Mouse (Mus musculus) kidney, embryonic 14.5 days (tissue): ENCODE measurements around the gene Cryzl2. TPM values are rescaled to one million over a fixed set of nuclear protein-coding genes. Genes with fewer than 3 reads are reported as not detected.
A peak's percentile ranks its signal among the peaks of the same experiment; 100 is the strongest.

Experiments
- ATAC-seq: fragments of 200-750 bp; cut with Nextera tagmentation; 2 replicates; pipeline ENCODE4 v1.8.0; 2017; ENCODE audit warnings: moderate number of reproducible peaks, mild to moderate bottlenecking, moderate TSS enrichment, moderate library complexity; ENCODE audit not compliant: low FRiP score, low TSS enrichment
- H3K27ac ChIP-seq: fragments of 300-500 bp; sonication (generic); 2 replicates; pipeline ENCODE4 v1.5.1; 2014; ENCODE audit warnings: low read depth, mild to moderate bottlenecking, low read length, moderate library complexity, mixed read lengths
- H3K27me3 ChIP-seq: fragments of 300-500 bp; sonication (generic); 2 replicates; pipeline ENCODE4 v1.6.1; 2014; ENCODE audit warnings: mild to moderate bottlenecking, low read length; ENCODE audit not compliant: control insufficient read depth, insufficient read depth
- H3K36me3 ChIP-seq: fragments of 300-500 bp; sonication (generic); 2 replicates; pipeline ENCODE4 v1.6.1; 2014; ENCODE audit warnings: low read length, mixed read lengths; ENCODE audit not compliant: control insufficient read depth, insufficient read depth
- H3K4me1 ChIP-seq: fragments of 300-500 bp; sonication (generic); 2 replicates; pipeline ENCODE4 v1.6.1; 2014; ENCODE audit warnings: low read length, mixed read lengths; ENCODE audit not compliant: control insufficient read depth, insufficient read depth
- H3K4me2 ChIP-seq: fragments of 300-500 bp; sonication (generic); replicated peaks from 2 replicates; pipeline ENCODE4 v1.6.1; 2014; ENCODE audit warnings: low read depth, mild to moderate bottlenecking, low read length
- H3K4me3 ChIP-seq: fragments of 300-500 bp; sonication (generic); 2 replicates; pipeline ENCODE4 v1.5.1; 2014; ENCODE audit warnings: mild to moderate bottlenecking, low read length
- H3K9ac ChIP-seq: fragments of 300-500 bp; sonication (generic); 2 replicates; pipeline ENCODE4 v1.6.1; 2014; ENCODE audit warnings: low read depth, mild to moderate bottlenecking, low read length, moderate library complexity
- H3K9me3 ChIP-seq: fragments of 300-500 bp; sonication (generic); 2 replicates; pipeline ENCODE4 v1.6.1; 2016; ENCODE audit warnings: low read length; ENCODE audit not compliant: control insufficient read depth
- WGBS: fragments of 180-500 bp; shearing (Covaris S2); extraction: QIAGEN DNeasy Blood & Tissue Kit; methylation state at CpG from one replicate; pipeline ENCODE4 v1.1.7; 2014; 5-methylcytosine and 5-hydroxymethylcytosine counted together
- polyA plus RNA-seq: library from polyadenylated mRNA; unstranded; fragments of >200 nt; fragmentation: Nextera tagmentation; extraction: Ambion mirVana; gene quantifications from 2 replicates; pipeline ENCODE4 v1.2.1, GENCODE M21; 2014

The Cryzl2 gene
- polyA plus RNA-seq, 1 experiment from 2014 or later: 17.7 TPM

DNA sequence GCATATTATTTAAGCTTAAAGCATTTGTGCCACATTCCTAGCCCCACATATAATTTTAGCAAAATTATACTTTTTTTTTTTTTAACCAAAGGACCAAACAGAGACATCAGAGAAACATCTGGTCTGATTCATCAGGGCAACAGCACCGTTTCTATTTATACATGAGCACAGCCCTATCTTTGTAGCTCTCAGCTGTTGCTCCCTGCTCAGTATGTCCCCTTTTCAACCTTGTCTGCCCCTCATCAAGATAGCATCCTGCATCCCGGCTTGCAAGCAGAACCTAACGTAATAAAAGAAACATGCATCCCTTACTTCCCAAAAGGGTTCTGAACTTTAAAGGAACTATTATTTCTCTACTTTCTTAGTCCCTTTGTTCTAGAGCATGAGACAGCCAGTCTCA lies 41.0 kb upstream of the Cryzl2 start:
- Histone ChIP-seq H3K4me1 (0 out of 2 replicates have a peak, but pooled peaks cover 5% of the 10 kb centered on the region), H3K4me2 (no peak overlapping the region), H3K4me3 (no peak overlapping the region), H3K27me3 (no peaks in the 10 kb centered on the region), H3K9me3 (no peaks in the 10 kb centered on the region), H3K27ac (peak overlapping the region; percentile 14; the same call in 1 of the 2 replicates), H3K36me3 (no peaks in the 10 kb centered on the region; the same call in 1 of the 2 replicates), H3K9ac (no peak overlapping the region)
- 76% methylated on average over 3 of the region's 3 CpGs for WGBS
- ATAC-seq: no peak

DNA sequence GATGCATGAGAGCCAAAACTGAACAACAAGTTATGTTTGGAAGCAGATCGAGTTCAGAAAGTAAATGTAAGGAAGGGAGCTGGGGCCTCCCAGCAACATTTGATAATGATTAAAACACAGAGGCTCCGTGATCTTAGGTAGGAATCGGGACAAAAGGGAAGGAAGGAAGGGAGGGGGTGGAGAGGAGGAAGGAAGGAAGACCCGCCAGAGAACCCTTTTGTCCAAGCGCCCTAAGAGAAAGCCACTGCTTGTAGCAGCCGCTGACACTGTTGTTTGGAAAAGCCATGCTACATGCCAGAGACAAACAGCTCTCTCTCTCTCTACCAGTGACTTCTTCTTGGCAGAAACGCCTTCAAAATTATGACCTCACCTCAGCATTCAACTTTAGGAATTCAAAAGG lies 40.5 kb upstream of the Cryzl2 start:
- no peak for ATAC-seq
- Histone ChIP-seq H3K27me3 (no peaks in the 10 kb centered on the region), H3K4me3 (no peak overlapping the region), H3K4me1 (0 out of 2 replicates have a peak, but pooled peaks cover 5% of the 10 kb centered on the region), H3K9ac (no peak overlapping the region), H3K4me2 (no peak overlapping the region), H3K9me3 (no peaks in the 10 kb centered on the region), H3K27ac (no peak overlapping the region), H3K36me3 (no peaks in the 10 kb centered on the region; the same call in 1 of the 2 replicates)
- 66% methylated on average over 7 of the region's 7 CpGs for WGBS

GRCm38 (mm10) chr1:157425741-157426427 lies 32.5 kb upstream of the Cryzl2 start:
- no peaks in the 10 kb centered on the region for H3K27me3 ChIP-seq
- no peaks in the 10 kb centered on the region for H3K9me3 ChIP-seq
- H3K9ac ChIP-seq: no peak overlapping the region
- H3K27ac ChIP-seq: no peak overlapping the region
- no peaks in the 10 kb centered on the region for H3K4me1 ChIP-seq
- WGBS: 45% methylated on average over 8 of the region's 8 CpGs
- no peak overlapping the region; the same call in 1 of the 2 replicates for H3K4me2 ChIP-seq
- no peak overlapping the region for H3K4me3 ChIP-seq
- H3K36me3 ChIP-seq: no peaks in the 10 kb centered on the region
- ATAC-seq: no peak; the same call in 1 of the 2 replicates

DNA sequence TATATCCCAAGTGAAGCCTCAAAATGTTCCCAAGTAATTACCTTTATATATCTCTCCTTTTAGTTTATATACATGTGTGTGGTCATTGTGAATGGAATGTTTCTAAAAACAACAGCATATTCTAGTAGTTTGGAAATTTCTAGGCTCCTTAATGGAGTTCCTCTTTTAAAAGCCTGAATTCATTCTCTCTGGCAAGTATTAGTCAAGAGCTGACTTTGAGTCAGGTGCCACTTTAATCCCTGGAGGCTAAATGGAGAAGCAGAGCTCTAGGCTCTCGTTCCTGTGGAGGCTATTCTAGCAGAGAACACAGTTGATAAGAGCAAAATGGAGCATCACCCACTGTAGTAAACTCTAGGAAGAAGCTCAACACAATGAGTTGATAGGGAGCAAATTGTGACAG lies 31.4 kb upstream of the Cryzl2 start:
- H3K36me3 ChIP-seq: no peaks in the 10 kb centered on the region
- no peak overlapping the region for H3K4me2 ChIP-seq
- H3K9me3 ChIP-seq: no peaks in the 10 kb centered on the region
- H3K4me3 ChIP-seq: no peak overlapping the region
- WGBS: 80% methylated on average over 1 of the region's 1 CpGs
- H3K27ac ChIP-seq: no peak overlapping the region
- no peaks in the 10 kb centered on the region for H3K27me3 ChIP-seq
- ATAC-seq: no peak
- no peak overlapping the region for H3K9ac ChIP-seq
- H3K4me1 ChIP-seq: no peaks in the 10 kb centered on the region

DNA sequence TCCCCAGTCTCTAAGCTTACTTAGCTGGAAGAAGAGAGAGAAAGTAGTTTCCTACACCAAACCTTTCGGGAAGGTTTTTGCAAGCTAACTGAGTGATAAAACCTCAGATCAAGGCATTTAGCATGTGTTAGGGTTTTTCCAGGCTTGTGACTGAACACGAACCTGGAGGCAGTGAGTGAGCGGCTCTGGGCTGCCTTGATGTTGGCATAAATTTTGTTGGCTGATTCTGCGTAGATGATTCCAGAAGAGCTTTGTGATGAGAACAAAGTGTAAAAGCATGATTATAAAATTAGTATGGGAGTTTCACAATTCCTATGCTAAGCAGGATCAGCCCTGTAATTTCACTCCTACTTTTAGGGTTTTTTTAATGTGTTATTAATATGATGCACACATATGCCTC lies 30.8 kb upstream of the Cryzl2 start:
- no peak for ATAC-seq
- Histone ChIP-seq H3K27me3 (no peaks in the 10 kb centered on the region), H3K27ac (no peak overlapping the region), H3K36me3 (no peaks in the 10 kb centered on the region), H3K4me2 (no peak overlapping the region), H3K9me3 (no peaks in the 10 kb centered on the region), H3K4me3 (no peak overlapping the region), H3K4me1 (no peaks in the 10 kb centered on the region), H3K9ac (no peak overlapping the region)
- WGBS: 89% methylated on average over 4 of the region's 4 CpGs

DNA sequence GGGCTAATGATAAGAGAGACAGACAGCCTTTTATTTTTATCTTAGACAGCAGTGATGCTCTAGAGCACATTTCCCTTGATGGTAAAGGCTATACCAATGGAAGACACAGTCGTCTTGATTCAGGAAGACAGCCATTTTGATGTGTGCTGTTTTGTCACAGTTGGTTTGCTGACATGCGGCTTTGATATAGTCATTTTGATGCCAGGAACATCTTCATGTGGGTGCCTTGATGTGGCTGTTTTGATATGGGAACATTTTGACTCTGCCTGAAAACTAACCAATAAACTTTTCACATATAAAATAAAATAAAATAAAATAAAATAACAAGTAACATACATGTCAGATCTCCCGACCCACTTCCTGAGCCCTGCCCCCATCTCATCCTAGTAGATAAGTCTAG lies 30.0 kb upstream of the Cryzl2 start:
- H3K4me1 ChIP-seq: no peaks in the 10 kb centered on the region
- H3K36me3 ChIP-seq: no peaks in the 10 kb centered on the region
- no peak overlapping the region for H3K4me3 ChIP-seq
- H3K4me2 ChIP-seq: no peak overlapping the region
- H3K9me3 ChIP-seq: no peaks in the 10 kb centered on the region
- no peak overlapping the region for H3K9ac ChIP-seq
- 89% methylated on average over 3 of the region's 3 CpGs for WGBS
- H3K27me3 ChIP-seq: no peaks in the 10 kb centered on the region
- H3K27ac ChIP-seq: no peak overlapping the region
- no peak for ATAC-seq

DNA sequence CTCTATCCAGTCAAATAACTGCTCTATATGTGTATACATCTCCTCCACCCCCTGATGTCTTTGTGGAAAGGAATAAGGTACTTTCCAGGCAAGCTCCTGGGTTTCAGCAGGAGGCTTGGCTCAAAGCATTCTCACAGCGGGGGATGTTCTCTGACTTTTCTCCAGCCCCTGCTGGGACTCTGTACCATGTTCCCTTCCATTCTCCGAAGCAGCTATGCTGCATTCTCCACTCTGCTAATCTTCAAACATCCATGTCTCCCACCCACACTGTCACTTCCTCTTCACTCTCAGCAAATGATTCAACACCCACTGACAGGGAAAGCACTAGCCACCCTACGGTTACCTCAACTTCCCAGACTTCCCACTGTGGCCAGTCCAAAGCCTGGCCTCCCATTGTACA lies 25.1 kb upstream of the Cryzl2 start:
- Histone ChIP-seq H3K4me2 (no peak overlapping the region), H3K4me3 (no peak overlapping the region), H3K9ac (no peak overlapping the region), H3K4me1 (no peaks in the 10 kb centered on the region), H3K9me3 (no peaks in the 10 kb centered on the region), H3K27ac (no peak overlapping the region), H3K27me3 (no peaks in the 10 kb centered on the region), H3K36me3 (no peaks in the 10 kb centered on the region)
- no peak for ATAC-seq
- WGBS: 59% methylated on average over 3 of the region's 3 CpGs

DNA sequence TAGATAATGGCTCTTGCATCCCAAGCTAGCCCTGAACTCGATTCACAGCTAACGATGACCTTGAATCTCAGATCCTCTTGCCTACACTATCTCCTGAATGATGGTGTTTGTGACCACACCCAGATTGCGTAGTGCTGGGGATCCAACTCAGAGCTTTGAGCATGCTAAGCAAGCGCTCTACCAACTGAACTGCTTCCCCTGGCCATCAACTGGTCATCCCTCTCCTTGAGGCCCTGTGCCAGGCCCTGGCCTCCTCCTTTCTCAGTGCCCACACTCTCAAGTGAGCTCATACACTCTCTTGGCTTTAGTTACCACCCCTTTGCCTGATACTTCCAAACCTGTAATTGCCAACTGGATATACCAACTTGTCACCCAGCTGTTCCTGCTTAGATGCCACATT lies 24.0 kb upstream of the Cryzl2 start:
- Histone ChIP-seq H3K9ac (no peak overlapping the region), H3K4me3 (no peak overlapping the region), H3K36me3 (no peaks in the 10 kb centered on the region), H3K27ac (no peak overlapping the region), H3K9me3 (no peaks in the 10 kb centered on the region), H3K27me3 (no peaks in the 10 kb centered on the region), H3K4me1 (no peaks in the 10 kb centered on the region), H3K4me2 (no peak overlapping the region)
- ATAC-seq: no peak
- WGBS: 90% methylated on average over 4 of the region's 4 CpGs

DNA sequence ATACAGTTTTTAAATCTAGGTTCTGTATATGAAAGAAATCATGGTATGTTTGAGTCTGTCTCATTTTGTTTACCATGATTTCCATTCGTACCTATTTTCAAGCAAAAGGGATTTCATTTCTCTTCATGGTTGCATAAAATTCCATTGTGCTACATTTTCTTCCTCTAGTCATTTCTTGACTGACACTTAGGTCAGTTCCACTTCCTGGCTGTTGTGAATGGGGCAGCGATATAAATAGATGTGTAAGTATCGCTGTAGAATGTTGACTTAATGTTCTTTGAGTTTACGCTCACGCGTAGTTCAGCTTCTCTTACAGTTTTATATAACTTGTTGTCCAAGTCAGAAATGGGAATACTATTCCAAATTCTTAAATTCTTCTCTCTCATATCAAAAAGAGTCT lies 22.5 kb upstream of the Cryzl2 start:
- no peak overlapping the region for H3K27ac ChIP-seq
- no peak overlapping the region for H3K4me2 ChIP-seq
- no peaks in the 10 kb centered on the region for H3K27me3 ChIP-seq
- no peak overlapping the region for H3K4me3 ChIP-seq
- no peaks in the 10 kb centered on the region for H3K36me3 ChIP-seq
- 83% methylated on average over 6 of the region's 6 CpGs for WGBS
- no peaks in the 10 kb centered on the region for H3K9me3 ChIP-seq
- H3K9ac ChIP-seq: no peak overlapping the region
- no peak for ATAC-seq
- H3K4me1 ChIP-seq: no peaks in the 10 kb centered on the region
